Mouse (Mus musculus) thymus, adult 2 months (tissue): ENCODE results near the gene Zbtb7a.

Source experiments
- CTCF ChIP-seq: fragments of 200-500 bp; IDR thresholded peaks from 2 replicates; pipeline ENCODE4 v1.5.1; 2012; ENCODE audit warnings: mild to moderate bottlenecking, control low read depth, low read length, moderate library complexity, borderline replicate concordance; ENCODE audit not compliant: control insufficient read depth, poor library complexity, insufficient read depth; ENCODE audit errors: extremely low read depth
- POLR2A ChIP-seq: fragments of 200-500 bp; IDR thresholded peaks from 2 replicates; pipeline ENCODE4 v1.6.1; 2012; ENCODE audit warnings: mild to moderate bottlenecking, low read length, control low read depth, moderate library complexity; ENCODE audit not compliant: control insufficient read depth, poor library complexity, insufficient read depth; ENCODE audit errors: extremely low read depth

DNA sequence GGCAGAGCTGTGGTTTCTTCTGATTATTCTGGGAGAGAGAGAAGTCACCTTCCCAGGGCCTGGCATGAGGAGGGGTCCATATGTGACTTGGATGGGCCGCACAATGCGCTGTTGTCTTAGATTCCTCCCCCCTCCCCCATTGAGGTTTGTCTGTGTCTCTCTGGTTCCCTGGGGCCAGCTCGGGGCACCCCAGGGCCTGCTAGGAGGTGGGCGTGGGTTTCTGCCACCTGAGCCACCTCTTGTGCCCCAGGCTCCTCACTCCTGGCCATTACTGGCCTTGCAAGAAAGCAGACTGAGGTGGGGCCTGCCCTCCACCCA is 4.5 kb downstream of the Zbtb7a start:
- TF ChIP-seq CTCF: no peak
- no peak for TF ChIP-seq POLR2A
